Mouse (Mus musculus): ENCODE measurements at regions not wholly inside any gene's neighbourhood (a gene's known extent, or its start where the extent isn't known, plus 50 kb on each side); places are given as distances from the start of the nearest gene placed in this dataset.
A peak's percentile ranks its signal among the peaks of the same experiment; 100 is the strongest.

GRCm38 (mm10) chr10:43710886-43711256 lies 132.8 kb downstream of the Cd24a start:
- no peak for DNase-seq (ENCODE audit: low read depth, low spot score)

- DNase-seq (ENCODE audit: low read depth, low spot score): no peak
Measured at GRCm38 (mm10) chr10:43712657-43713056, 134.6 kb downstream of the Cd24a start.

- DNase-seq (ENCODE audit: low read depth, low spot score): no peak
Measured at GRCm38 (mm10) chr10:43718768-43719167, 140.7 kb downstream of the Cd24a start.

DNA sequence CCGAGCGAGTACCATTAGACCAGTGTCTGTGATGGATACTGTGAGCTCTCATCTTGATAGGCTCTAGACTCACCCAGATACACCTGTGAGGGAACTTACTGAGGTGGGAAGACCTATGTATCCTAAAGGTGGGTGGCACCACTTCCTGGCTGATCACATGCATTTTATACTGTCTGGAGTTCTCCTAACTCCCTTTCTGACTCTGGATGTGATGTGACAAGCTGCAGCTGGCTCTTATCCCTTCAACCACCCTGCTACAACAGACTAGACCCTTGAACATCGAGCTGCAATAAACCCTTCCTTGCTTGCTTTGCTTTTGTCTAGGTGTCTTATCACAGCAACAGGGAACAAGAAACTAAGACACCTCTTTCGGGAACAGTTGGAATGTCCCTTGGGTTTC lies 143.3 kb downstream of the Cd24a start:
- no peak for DNase-seq (ENCODE audit: low read depth, low spot score)

GRCm38 (mm10) chr10:43722164-43722563 lies 144.1 kb downstream of the Cd24a start:
- DNase-seq (ENCODE audit: low read depth, low spot score): no peak

- DNase-seq (ENCODE audit: low read depth, low spot score): peak; percentile 54
Measured at GRCm38 (mm10) chr10:43722711-43723614, 144.9 kb downstream of the Cd24a start.

GRCm38 (mm10) chr10:43723615-43723937 lies 145.5 kb downstream of the Cd24a start:
- DNase-seq (ENCODE audit: low read depth, low spot score): no peak

DNA sequence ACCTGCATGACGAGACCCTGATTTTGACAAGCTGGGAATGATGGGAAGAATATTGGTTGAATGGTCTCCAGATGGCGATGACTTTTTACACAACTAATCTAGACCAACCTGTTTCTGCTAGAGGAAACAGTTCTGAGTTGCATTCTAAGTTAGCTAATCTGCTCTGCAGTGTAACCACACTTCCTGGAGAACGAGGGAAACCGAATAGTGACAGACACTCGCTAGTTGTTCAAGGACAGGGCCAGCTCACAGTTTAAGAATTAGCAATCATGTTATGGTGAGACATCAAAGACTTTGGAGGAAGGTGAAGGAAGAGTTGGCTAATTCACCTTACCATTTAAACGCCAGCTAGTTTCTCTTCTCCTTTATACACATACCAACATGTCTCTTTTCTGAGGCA lies 149.7 kb downstream of the Cd24a start:
- DNase-seq (ENCODE audit: low read depth, low spot score): no peak

DNA sequence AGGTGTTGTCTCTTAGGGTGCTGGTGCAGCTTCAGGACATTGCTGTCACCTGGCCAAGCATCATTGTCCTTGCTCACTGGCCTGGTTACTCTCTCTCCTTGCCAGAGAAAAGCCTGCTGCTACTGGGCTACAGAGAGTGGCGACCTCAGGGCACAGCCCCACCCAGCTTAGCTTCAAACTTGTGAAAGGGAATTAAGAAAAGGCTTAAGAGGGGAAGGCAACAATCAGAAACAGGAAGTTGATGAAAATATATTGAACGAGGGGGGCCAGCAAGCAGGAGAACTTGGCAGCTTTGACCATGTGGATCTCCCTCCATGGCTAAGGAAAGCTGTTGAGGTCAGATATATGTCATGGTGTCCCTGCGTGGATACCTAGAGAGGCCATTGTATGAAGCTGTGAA lies 151.1 kb downstream of the Cd24a start:
- DNase-seq (ENCODE audit: low read depth, low spot score): no peak

- DNase-seq (ENCODE audit: low read depth, low spot score): no peak
Measured at GRCm38 (mm10) chr10:43733618-43734415, 155.7 kb downstream of the Cd24a start.

DNA sequence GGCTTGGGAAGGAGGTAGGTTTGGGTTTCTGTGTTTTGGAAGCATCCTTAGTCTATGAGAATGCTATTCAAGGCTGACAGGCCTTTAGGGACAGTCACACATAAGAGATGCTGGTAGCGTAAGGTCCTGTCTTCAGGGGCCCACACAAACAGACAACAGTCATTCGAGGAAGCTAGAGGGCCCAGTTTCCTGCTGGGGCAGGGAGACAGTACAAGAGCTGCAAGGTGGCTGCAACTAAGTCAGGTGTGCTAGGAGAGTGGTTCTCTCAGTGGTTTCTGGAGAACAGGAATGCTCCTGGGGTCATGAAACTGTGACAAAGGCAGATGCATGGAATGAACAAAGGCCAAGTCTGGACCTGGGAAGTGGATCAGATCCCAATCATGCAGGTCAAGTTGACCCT lies 161.1 kb downstream of the Cd24a start:
- no peak for DNase-seq (ENCODE audit: low read depth, low spot score)

DNA sequence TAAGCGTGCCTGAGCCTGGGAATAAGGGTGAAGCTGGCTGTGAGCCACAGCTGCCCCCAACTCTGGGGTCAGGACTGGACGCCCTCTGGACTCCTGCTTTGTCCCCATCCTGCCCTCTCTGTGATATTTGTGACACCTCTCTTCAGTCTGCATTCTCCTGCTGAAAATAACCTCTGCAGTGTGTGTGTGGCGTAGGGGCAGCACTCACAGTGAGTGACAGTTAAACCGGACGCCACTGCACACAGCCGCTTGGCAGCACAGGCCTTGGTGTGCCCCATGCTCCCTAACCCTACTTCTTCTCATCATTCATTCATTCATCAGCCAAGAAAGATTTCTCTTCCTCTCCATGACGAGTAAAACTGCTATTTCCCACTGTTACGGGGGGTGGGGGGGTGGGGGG lies 161.6 kb downstream of the Cd24a start:
- no peak for DNase-seq (ENCODE audit: low read depth, low spot score)

DNA sequence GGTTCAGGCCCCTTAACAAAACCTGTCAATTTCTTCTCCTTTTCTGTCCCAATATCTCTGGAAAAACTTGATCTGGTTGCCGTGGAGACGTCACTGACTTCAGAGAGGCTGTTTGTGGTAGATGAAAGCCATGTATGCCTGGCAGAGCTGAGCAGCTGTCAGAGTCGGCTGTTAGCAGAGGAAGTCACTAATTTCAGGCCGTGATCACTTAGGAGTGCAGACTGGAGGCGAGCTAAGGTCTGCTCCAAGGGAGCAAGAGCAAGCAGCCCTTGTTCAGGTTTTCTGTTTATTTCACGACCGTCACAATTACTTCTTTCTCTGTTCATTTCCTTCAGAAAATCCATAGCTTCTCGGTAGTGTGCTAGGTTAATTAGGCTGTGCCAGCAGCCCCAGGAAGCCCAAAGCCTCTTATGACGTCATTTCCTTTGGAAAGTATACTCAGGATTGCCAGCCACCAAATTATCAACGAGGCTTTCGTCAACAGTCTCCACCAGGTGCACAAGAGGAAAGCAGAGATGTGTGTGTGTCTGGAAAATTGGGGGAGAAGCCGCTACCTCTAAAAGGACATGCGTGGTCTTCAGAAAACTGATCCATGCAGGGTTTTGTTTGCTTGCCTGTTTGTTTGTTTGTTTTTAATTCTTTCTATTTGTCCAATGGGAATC lies 161.2 kb downstream of the Qrsl1 start:
- no peak for DNase-seq (ENCODE audit: low read depth, low spot score)

DNA sequence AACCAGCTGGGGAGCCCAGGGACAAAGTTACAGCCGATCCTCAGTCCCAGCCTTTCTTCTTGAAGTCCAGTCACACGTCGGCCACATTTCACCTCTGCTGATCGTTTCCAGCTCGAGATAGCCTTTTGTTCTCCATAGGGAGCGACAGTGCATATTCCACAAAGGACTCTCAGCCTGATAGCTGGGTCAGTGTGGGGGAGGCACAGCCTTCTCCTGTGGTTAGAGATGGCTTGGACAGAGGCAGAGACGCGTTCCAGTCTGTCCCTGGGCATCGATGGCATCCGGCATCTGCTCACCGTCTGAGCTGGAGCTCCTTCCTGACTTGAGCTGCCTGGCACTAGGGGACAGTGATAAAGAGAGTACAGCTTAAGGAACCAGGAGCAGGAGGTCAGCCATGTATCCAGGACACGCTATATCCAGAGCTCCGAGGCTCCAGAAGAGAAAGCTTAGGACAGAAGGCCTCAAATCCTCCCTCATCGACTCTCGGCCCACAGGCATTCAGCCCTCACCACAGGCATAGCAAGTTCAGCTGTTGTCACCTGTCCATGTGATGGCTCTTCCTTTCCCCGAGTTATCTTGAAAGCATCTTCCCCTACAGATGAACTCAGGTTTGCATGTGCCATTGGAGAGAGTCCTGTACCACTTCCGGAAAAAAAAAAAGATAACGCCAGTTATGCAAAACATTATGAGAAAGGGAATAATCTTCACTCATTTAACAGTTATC lies 160.0 kb downstream of the Qrsl1 start:
- no peak for DNase-seq (ENCODE audit: low read depth, low spot score)

- DNase-seq (ENCODE audit: low read depth, low spot score): no peak
Measured at GRCm38 (mm10) chr10:43742085-43743054, 159.2 kb downstream of the Qrsl1 start.

DNA sequence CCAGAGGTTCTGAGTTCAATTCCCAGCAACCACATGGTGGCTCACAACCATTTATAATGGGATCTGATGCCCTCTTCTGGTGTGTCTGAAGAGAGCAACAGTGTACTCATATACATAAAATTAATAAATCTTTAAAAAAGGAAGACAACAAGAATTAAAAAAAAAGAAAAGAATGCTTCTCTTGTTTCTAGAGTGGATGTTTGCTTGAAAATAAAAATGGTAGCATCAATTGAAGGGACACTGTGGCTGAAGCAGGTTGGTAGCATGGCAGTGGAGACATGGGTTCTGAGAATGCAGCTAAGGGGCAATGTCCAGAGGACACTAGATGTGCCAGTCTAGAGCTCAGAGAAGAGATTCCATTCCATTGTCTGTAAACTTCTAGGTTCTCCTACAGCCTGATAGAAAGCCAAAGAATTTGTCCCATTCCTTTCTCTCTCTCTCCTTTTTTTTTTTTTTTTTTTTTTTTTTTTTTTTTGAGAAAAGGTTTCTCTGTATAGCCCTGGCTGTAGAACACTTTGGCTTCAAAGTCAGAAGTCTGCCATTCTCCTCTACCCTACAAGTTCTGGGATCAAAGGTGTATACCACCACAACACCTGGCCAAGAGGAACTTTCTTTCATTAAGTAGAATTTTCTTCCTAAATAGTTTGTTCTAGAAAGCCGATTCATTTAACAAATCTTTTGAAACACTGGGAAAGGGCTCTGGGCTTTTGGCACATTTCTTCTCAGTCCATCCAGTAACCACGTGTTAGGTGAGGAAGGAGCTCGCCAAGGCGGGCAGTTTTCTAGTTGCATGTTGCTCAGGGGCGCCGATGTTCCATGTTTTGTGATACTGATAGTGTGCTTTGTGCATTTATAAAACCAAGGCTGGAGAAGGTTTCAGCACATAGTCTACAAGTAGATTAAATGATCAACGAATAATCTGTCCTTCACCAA lies 158.1 kb downstream of the Qrsl1 start:
- DNase-seq (ENCODE audit: low read depth, low spot score): no peak

- DNase-seq (ENCODE audit: low read depth, low spot score): no peak
Measured at GRCm38 (mm10) chr10:43745931-43746630, 155.5 kb downstream of the Qrsl1 start.

DNA sequence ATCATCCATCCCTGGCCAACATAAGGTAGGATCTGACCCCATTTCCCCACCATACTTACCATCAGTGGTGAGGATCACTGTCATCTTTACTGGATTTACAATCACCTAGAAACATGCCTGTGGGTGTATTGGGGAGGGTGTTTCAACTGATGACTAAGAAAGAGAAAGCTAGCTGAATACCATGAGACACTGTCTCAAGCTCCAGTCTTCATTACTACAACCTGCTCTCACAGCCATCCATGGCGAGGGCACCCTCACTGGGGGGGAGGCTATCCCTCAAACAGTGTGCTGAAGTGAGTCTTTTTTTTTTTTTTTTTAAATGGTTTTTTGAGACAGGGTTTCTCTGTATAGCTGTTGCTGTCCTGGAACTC lies 154.9 kb downstream of the Qrsl1 start:
- no peak for DNase-seq (ENCODE audit: low read depth, low spot score)

- no peak for DNase-seq (ENCODE audit: low read depth, low spot score)
Measured at GRCm38 (mm10) chr10:43747541-43747940, 154.0 kb downstream of the Qrsl1 start.

Data from embryo, embryonic 11.5 days (tissue).